Mouse (Mus musculus) embryonic facial prominence, embryonic 10.5 days (tissue): Measurements from ENCODE around the gene Ndufa4. TPM values are rescaled to one million over a fixed set of nuclear protein-coding genes. Genes with fewer than 3 reads are reported as not detected.
"Not testable (repeated sequence)": the region's sequence is repeated elsewhere in the genome, so short reads cannot be mapped to it uniquely, and the experiment has no call there.

Source experiments
- DNase-seq: peaks from one replicate; pipeline ENCODE4 v3.0.0-alpha.2; 2017; ENCODE audit warnings: low spot score
- H3K27ac ChIP-seq: fragments of 300-500 bp; sonication (generic); replicated peaks from 2 replicates; pipeline ENCODE4 v1.5.1; 2016; ENCODE audit warnings: mild to moderate bottlenecking
- H3K27me3 ChIP-seq: fragments of 300-500 bp; sonication (generic); replicated peaks from 2 replicates; pipeline ENCODE4 v1.6.1; 2016; ENCODE audit warnings: low read depth, mild to moderate bottlenecking; ENCODE audit not compliant: poor library complexity, severe bottlenecking
- H3K36me3 ChIP-seq: fragments of 300-500 bp; sonication (generic); replicated peaks from 2 replicates; pipeline ENCODE4 v1.6.1; 2016; ENCODE audit warnings: mild to moderate bottlenecking, moderate library complexity
- H3K4me1 ChIP-seq: fragments of 300-500 bp; sonication (generic); 2 replicates; pipeline ENCODE4 v1.6.1; 2016
- H3K4me3 ChIP-seq: fragments of 300-500 bp; sonication (generic); 2 replicates; pipeline ENCODE4 v1.5.1; 2016; ENCODE audit warnings: mild to moderate bottlenecking, moderate library complexity
- H3K9me3 ChIP-seq: fragments of 300-500 bp; sonication (generic); 2 replicates; pipeline ENCODE4 v1.6.1; 2016; ENCODE audit warnings: mild to moderate bottlenecking
- WGBS: fragments of 180-500 bp; shearing (Covaris S2); methylation state at CpG from one replicate; pipeline ENCODE4 v1.1.7; 2016; 5-methylcytosine and 5-hydroxymethylcytosine counted together
- polyA plus RNA-seq: library from polyadenylated mRNA; unstranded; fragments of >200 nt; fragmentation: Nextera tagmentation; extraction: Ambion mirVana; gene quantifications from 2 replicates; pipeline ENCODE4 v1.2.1, GENCODE M21; 2016

Ndufa4 gene
- 832 and 844 TPM in 2 replicates for polyA plus RNA-seq

GRCm38 (mm10) chr6:11907269-11908032 lies at the start of gene Ndufa4, which contains the start of gene Phf14:
TSS of gene Ndufa4 (minus strand) at chr6:11907497.
TSS of gene Phf14 (plus strand) at chr6:11907809.
- H3K36me3 ChIP-seq, result peaks cover 35% of the 10 kb centered on the region
- H3K4me3 ChIP-seq, result peak within 1 kb of the TSS; percentile 90
- WGBS, result under 1% methylated on average over 59 of the region's 59 CpGs
- H3K27ac ChIP-seq, result peak within 1 kb of the TSS; percentile 94
- DNase-seq, result peak; percentile 90
- no peaks in the 10 kb centered on the region for H3K27me3 ChIP-seq
- H3K4me1 ChIP-seq, result peaks cover 14% of the 10 kb centered on the region
- no peaks in the 10 kb centered on the region for H3K9me3 ChIP-seq

GRCm38 (mm10) chr6:11948100-11948499 lies 40.8 kb upstream of the Ndufa4 start:
- Histone ChIP-seq H3K36me3 (peaks cover 60% of the 10 kb centered on the region), H3K9me3 (no peaks in the 10 kb centered on the region), H3K4me1 (no peaks in the 10 kb centered on the region), H3K27me3 (no peaks in the 10 kb centered on the region), H3K4me3 (no peak overlapping the region), H3K27ac (no peak overlapping the region)
- 94% methylated on average over 1 of the region's 1 CpGs for WGBS
- no peak for DNase-seq

- Histone ChIP-seq H3K4me1 (no peaks in the 10 kb centered on the region), H3K4me3 (no peak overlapping the region), H3K9me3 (no peaks in the 10 kb centered on the region), H3K27me3 (no peaks in the 10 kb centered on the region), H3K36me3 (peaks cover 67% of the 10 kb centered on the region), H3K27ac (no peak overlapping the region)
- no peak for DNase-seq
- 98% methylated on average over 4 of the region's 4 CpGs for WGBS
These were observed 34.8 kb upstream of the Ndufa4 start for GRCm38 (mm10) chr6:11942089-11942488.

GRCm38 (mm10) chr6:11940895-11941294 lies 33.6 kb upstream of the Ndufa4 start:
- Histone ChIP-seq H3K4me3 (no peak overlapping the region), H3K9me3 (no peaks in the 10 kb centered on the region), H3K36me3 (peaks cover 65% of the 10 kb centered on the region), H3K27ac (no peak overlapping the region), H3K27me3 (no peaks in the 10 kb centered on the region), H3K4me1 (no peaks in the 10 kb centered on the region)
- DNase-seq, result no peak

- H3K27me3 ChIP-seq, result no peaks in the 10 kb centered on the region
- H3K4me1 ChIP-seq, result no peaks in the 10 kb centered on the region
- peaks cover 47% of the 10 kb centered on the region for H3K36me3 ChIP-seq
- H3K9me3 ChIP-seq, result no peaks in the 10 kb centered on the region
- DNase-seq, result no peak
- H3K27ac ChIP-seq, result no peak overlapping the region
- no peak overlapping the region for H3K4me3 ChIP-seq
- WGBS, result 93% methylated on average over 7 of the region's 7 CpGs
These were observed 26.1 kb upstream of the Ndufa4 start for GRCm38 (mm10) chr6:11933403-11933802.

GRCm38 (mm10) chr6:11927485-11927884 lies 20.2 kb upstream of the Ndufa4 start:
- WGBS, result 88% methylated on average over 6 of the region's 6 CpGs
- H3K4me3 ChIP-seq, result peak overlapping the region; percentile 91; the same call in 1 of the 2 replicates
- H3K9me3 ChIP-seq, result no peaks in the 10 kb centered on the region; the same call in 1 of the 2 replicates
- H3K27ac ChIP-seq, result no peak overlapping the region
- H3K36me3 ChIP-seq, result peaks cover 32% of the 10 kb centered on the region
- no peaks in the 10 kb centered on the region for H3K27me3 ChIP-seq
- DNase-seq, result no peak
- H3K4me1 ChIP-seq, result peaks cover 12% of the 10 kb centered on the region

GRCm38 (mm10) chr6:11926082-11926595 lies 18.8 kb upstream of the Ndufa4 start:
- Histone ChIP-seq H3K27me3 (no peaks in the 10 kb centered on the region), H3K36me3 (peaks cover 29% of the 10 kb centered on the region), H3K4me1 (peaks cover 12% of the 10 kb centered on the region), H3K27ac (peak overlapping the region; percentile 99), H3K4me3 (peak overlapping the region; percentile 91), H3K9me3 (no peaks in the 10 kb centered on the region; the same call in 1 of the 2 replicates)
- peak; percentile 76 for DNase-seq
- under 1% methylated on average over 40 of the region's 40 CpGs for WGBS

GRCm38 (mm10) chr6:11925496-11926041 lies 18.3 kb upstream of the Ndufa4 start:
- Histone ChIP-seq H3K27me3 (no peaks in the 10 kb centered on the region), H3K4me1 (peaks cover 12% of the 10 kb centered on the region), H3K4me3 (peak overlapping the region; percentile 91), H3K27ac (peak overlapping the region; percentile 99), H3K36me3 (peaks cover 29% of the 10 kb centered on the region), H3K9me3 (no peaks in the 10 kb centered on the region; the same call in 1 of the 2 replicates)
- peak; percentile 91 for DNase-seq
- under 1% methylated on average over 20 of the region's 20 CpGs for WGBS

- H3K9me3 ChIP-seq, result no peaks in the 10 kb centered on the region
- H3K36me3 ChIP-seq, result peaks cover 28% of the 10 kb centered on the region
- H3K27ac ChIP-seq, result peak overlapping the region; percentile 94
- DNase-seq, result no peak
- no peaks in the 10 kb centered on the region for H3K27me3 ChIP-seq
- H3K4me1 ChIP-seq, result peaks cover 14% of the 10 kb centered on the region
- peak overlapping the region; percentile 90 for H3K4me3 ChIP-seq
- 36% methylated on average over 7 of the region's 7 CpGs for WGBS
These were observed 873 bp upstream of the Ndufa4 start for GRCm38 (mm10) chr6:11908170-11908569.

- H3K27me3 ChIP-seq, result no peaks in the 10 kb centered on the region
- DNase-seq, result no peak
- WGBS, result under 1% methylated on average over 5 of the region's 5 CpGs
- no peaks in the 10 kb centered on the region for H3K9me3 ChIP-seq
- H3K36me3 ChIP-seq, result peaks cover 41% of the 10 kb centered on the region
- peak overlapping the region; percentile 94 for H3K27ac ChIP-seq
- H3K4me3 ChIP-seq, result peak overlapping the region; percentile 90
- H3K4me1 ChIP-seq, result peaks cover 14% of the 10 kb centered on the region
These were observed 418 bp downstream of the Ndufa4 start for GRCm38 (mm10) chr6:11906890-11907268.

- Histone ChIP-seq H3K9me3 (no peaks in the 10 kb centered on the region), H3K36me3 (peaks cover 76% of the 10 kb centered on the region), H3K27ac (no peak overlapping the region), H3K27me3 (no peaks in the 10 kb centered on the region), H3K4me3 (no peak overlapping the region), H3K4me1 (peaks cover 2% of the 10 kb centered on the region)
- 91% methylated on average over 4 of the region's 4 CpGs for WGBS
- DNase-seq, result no peak
These were observed 6.4 kb downstream of the Ndufa4 start for GRCm38 (mm10) chr6:11900809-11901310.

GRCm38 (mm10) chr6:11875364-11875763 lies 31.9 kb downstream of the Ndufa4 start:
- not testable (repeated sequence) for H3K4me3 ChIP-seq, H3K36me3 ChIP-seq, H3K9me3 ChIP-seq, DNase-seq, H3K27me3 ChIP-seq, H3K4me1 ChIP-seq, H3K27ac ChIP-seq
- no CpG with 5 or more reads among the region's 2 CpGs for WGBS
